Mouse (Mus musculus) ES-E14 (cell line): ENCODE data around the gene Isl2. TPM values are rescaled to one million over a fixed set of nuclear protein-coding genes. Genes with fewer than 3 reads are reported as not detected.

Experiments used
- DNase-seq: peaks from one replicate; pipeline ENCODE4 v3.0.0-alpha.2; 2013; ENCODE audit warnings: low read depth, low spot score
- H3K27ac ChIP-seq: 2 replicates; pipeline ENCODE4 v1.5.1; 2012; ENCODE audit warnings: low read depth, mild to moderate bottlenecking, low read length, moderate library complexity, mixed read lengths; ENCODE audit not compliant: poor library complexity, insufficient read depth, severe bottlenecking
- H3K36me3 ChIP-seq: 2 replicates; pipeline ENCODE4 v1.6.1; 2012; ENCODE audit warnings: mild to moderate bottlenecking, low read length, moderate library complexity, mixed read lengths; ENCODE audit not compliant: control insufficient read depth, poor library complexity, insufficient read depth, severe bottlenecking
- H3K4me1 ChIP-seq, 2 experiments: fragments of 150-350 bp in 1 of 2; sonication (generic) in 1 of 2; 2 replicates each; pipeline ENCODE4 v1.6.1; 2012; ENCODE audit warnings: low read length in 2 of 2, mild to moderate bottlenecking in 1 of 2, mixed read lengths in 1 of 2; ENCODE audit not compliant: control insufficient read depth in 2 of 2, insufficient read depth in 2 of 2, poor library complexity in 1 of 2
- H3K4me3 ChIP-seq, 2 experiments: fragments of 150-350 bp in 1 of 2; sonication (generic) in 1 of 2; 2 replicates each; pipeline ENCODE4 v1.5.1; 2012; ENCODE audit warnings: low read length in 2 of 2, low read depth in 1 of 2, mild to moderate bottlenecking in 1 of 2, mixed read lengths in 1 of 2; ENCODE audit not compliant: insufficient read depth in 1 of 2, poor library complexity in 1 of 2, severe bottlenecking in 1 of 2
- H3K9ac ChIP-seq: 2 replicates; pipeline ENCODE4 v1.6.1; 2012; ENCODE audit warnings: low read depth, mild to moderate bottlenecking, low read length, mixed read lengths; ENCODE audit not compliant: poor library complexity, insufficient read depth, severe bottlenecking
- H3K9me3 ChIP-seq: fragments of 150-350 bp; sonication (generic); 2 replicates; pipeline ENCODE4 v1.6.1; 2012; ENCODE audit warnings: low read depth, mild to moderate bottlenecking, low read length; ENCODE audit not compliant: control insufficient read depth, insufficient read depth
- CHD2 ChIP-seq: IDR thresholded peaks from 2 replicates; pipeline ENCODE4 v1.6.1; 2014; ENCODE audit warnings: mild to moderate bottlenecking, low read depth, low read length, inconsistent platforms
- HCFC1 ChIP-seq: IDR thresholded peaks from 2 replicates; pipeline ENCODE4 v1.6.1; 2012; ENCODE audit warnings: low read length, inconsistent platforms, borderline replicate concordance; ENCODE audit not compliant: insufficient read depth
- MAFK ChIP-seq: IDR thresholded peaks from 2 replicates; pipeline ENCODE4 v1.6.1; 2014; ENCODE audit warnings: mild to moderate bottlenecking, low read depth, low read length, inconsistent platforms; ENCODE audit not compliant: insufficient read depth
- ZC3H11A ChIP-seq: IDR thresholded peaks from 2 replicates; pipeline ENCODE4 v1.6.1; 2012; ENCODE audit warnings: low read depth, mild to moderate bottlenecking, inconsistent platforms, low read length, borderline replicate concordance
- ZNF384 ChIP-seq: IDR thresholded peaks from 2 replicates; pipeline ENCODE4 v1.6.1; 2012; ENCODE audit warnings: low read depth, low read length, inconsistent platforms
- in situ Hi-C, 2 experiments: fragments of 600-800 bp; cut with MboI; formaldehyde crosslinking; loops; one replicate each; pipeline ENCODE4 v1.15.1; 2025; ENCODE audit warnings: low sequenced_read_pairs in 2 of 2, inconsistent platforms in 1 of 2; ENCODE audit not compliant: unreplicated experiment in 2 of 2
- total RNA-seq: library from RNA; depleted of rRNA; stranded (reverse); fragments of 300-350 nt; gene quantifications from 2 replicates; pipeline ENCODE4 v1.2.3, GENCODE M21; 2012

Isl2 gene
- total RNA-seq, 1 experiment, result 0.45 TPM

DNA sequence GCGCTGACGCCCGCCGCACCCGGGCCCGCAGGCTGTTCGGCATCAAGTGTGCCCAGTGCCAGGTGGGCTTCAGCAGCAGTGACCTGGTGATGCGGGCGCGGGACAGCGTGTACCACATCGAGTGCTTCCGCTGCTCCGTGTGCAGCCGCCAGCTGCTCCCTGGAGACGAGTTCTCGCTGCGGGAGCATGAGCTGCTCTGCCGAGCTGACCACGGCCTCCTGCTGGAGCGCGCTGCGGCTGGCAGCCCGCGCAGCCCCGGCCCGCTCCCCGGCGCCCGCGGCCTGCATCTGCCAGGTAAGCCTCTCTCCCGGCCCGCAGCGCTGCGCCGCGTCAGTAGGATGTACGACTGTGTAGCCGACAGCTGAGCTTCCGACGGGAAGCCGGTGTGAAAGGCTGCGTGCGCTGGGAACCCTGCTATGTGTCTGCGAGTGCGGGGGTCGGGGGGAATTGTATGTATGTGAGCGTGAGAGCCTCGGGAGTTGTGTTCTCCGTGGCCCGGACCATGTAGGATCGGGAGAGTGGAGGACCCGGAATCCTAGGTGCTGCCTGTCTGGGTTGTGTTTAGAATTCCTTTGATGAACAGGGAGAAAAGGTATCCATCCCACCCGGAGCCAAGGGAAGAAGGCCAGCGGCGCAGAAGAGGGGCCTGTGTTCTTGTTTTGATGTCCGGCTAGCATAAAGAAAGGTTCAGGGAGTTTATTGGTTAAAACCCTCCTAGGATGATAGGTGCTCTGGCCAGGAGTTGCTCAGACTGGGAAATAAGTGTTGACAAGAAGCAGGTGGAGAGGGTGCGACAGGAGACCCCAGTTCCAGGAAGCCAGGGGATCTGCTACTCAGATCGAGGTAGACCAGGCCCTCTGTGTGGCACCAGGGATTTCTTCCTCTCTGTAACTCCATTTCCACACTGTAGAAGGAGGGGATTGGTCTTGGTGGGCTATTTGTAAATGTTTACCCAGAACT is 4.2 kb downstream of the Isl2 start:
- TF ChIP-seq HCFC1 (no peak), MAFK (no peak), ZNF384 (no peak)
- in situ Hi-C loops, result no loop called here
- Histone ChIP-seq H3K4me3 (peak overlapping the region in 1 of 2 experiments; percentile 55; a peak in 3 of 4 replicates), H3K4me1 (peaks cover 0 to 14% of the 10 kb centered on the region in 2 experiments; a peak in 1 of 4 replicates), H3K36me3 (no peaks in the 10 kb centered on the region), H3K9me3 (no peaks in the 10 kb centered on the region), H3K9ac (no peak overlapping the region; the same call in 1 of the 2 replicates), H3K27ac (no peak overlapping the region)
- no peak for DNase-seq

DNA sequence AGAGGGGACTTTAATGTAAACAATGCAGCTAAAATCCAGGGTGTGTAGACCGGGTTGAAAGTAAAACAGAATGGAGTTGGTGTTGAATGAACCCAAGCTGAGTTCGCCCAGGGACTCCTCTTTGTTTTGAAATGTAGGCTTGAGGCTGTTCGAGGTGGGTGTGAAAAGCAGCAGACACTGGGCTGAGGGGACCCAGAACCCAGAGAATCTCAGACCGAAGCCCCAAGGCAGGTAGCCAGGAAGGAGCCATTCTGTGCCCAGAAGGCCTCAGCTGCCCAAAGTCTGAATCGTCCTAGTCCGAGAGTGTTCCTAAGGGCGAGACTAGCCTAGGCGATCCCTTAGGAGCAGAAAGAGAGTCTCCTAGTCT is 4.8 kb downstream of the Isl2 start:
- H3K27ac ChIP-seq, result no peak overlapping the region
- H3K9ac ChIP-seq, result no peak overlapping the region
- H3K4me3 ChIP-seq, result no peak overlapping the region
- H3K4me1 ChIP-seq, result peaks cover 0 to 14% of the 10 kb centered on the region in 2 experiments; a peak in 1 of 4 replicates
- in situ Hi-C loops, result no loop called here
- DNase-seq, result no peak
- no peak for TF ChIP-seq CHD2
- no peak for TF ChIP-seq MAFK
- no peak for TF ChIP-seq ZNF384
- no peak for TF ChIP-seq HCFC1
- TF ChIP-seq ZC3H11A, result no peak
- no peaks in the 10 kb centered on the region for H3K36me3 ChIP-seq
- no peaks in the 10 kb centered on the region for H3K9me3 ChIP-seq

DNA sequence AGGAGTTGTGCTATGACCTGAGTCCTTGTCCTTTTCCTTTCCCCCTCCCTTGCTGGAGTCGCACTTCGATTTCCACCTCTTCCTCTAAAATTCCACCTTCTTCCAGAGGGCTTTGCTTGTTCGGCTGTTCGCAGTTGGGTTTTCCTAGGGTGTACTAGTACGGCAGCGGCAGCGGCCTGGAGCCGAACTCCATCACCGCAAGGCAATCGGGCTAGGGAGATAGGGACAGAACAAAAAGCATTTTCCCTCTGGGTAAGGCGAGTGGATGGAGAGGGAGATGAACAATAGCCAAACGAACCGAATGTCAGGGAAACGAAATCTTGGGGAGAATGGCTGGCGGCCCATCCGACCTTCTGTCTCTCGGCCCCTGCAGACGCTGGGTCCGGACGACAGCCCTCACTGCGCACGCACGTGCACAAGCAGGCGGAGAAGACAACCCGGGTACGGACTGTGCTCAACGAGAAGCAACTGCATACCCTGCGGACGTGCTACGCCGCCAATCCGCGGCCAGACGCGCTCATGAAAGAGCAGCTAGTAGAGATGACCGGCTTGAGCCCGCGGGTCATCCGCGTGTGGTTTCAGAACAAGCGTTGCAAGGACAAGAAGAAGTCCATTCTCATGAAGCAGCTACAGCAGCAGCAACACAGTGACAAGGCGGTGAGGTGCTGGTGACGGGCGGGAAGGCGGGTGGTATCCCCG is 5.4 kb downstream of the Isl2 start:
- DNase-seq, result no peak
- peaks cover 0 to 14% of the 10 kb centered on the region in 2 experiments; a peak in 1 of 4 replicates for H3K4me1 ChIP-seq
- TF ChIP-seq ZC3H11A (no peak), MAFK (no peak), HCFC1 (no peak), CHD2 (no peak), ZNF384 (no peak)
- H3K4me3 ChIP-seq, result no peak overlapping the region
- no peaks in the 10 kb centered on the region for H3K36me3 ChIP-seq
- H3K27ac ChIP-seq, result no peak overlapping the region
- no peaks in the 10 kb centered on the region for H3K9me3 ChIP-seq
- no peak overlapping the region for H3K9ac ChIP-seq
- in situ Hi-C loops, result no loop called here

DNA sequence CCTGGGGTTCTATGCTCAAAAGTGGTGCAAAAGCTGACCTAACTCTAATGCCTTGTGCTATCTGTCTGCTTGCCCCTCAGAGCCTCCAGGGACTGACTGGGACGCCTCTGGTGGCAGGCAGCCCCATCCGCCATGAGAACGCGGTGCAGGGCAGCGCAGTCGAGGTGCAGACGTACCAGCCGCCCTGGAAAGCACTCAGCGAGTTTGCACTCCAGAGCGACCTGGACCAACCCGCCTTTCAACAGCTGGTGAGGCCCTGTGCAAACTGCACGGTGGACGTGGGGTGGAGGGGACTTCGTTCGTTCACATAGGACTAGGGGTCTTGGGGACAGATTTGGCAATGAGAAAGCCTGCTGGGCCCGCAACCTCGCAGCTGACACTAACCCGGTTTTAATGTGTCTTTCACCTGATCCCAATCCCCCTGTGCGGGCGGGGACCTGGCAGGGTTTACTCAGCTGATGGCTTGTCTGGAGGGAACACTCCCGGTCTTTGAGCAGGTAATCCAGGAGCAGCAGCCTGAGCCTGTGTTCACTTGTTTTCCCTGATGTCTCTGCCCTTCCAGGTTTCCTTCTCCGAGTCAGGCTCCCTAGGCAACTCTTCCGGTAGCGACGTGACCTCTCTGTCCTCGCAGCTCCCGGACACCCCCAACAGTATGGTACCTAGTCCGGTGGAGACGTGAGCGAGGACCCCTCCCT is 6.5 kb downstream of the Isl2 start:
- no peak for DNase-seq
- peak overlapping the region; percentile 21 to 27; a peak in 2 of 4 replicates for H3K4me3 ChIP-seq
- H3K36me3 ChIP-seq, result no peaks in the 10 kb centered on the region
- TF ChIP-seq MAFK (no peak), ZC3H11A (no peak), ZNF384 (no peak), HCFC1 (no peak), CHD2 (no peak)
- no peak overlapping the region for H3K9ac ChIP-seq
- in situ Hi-C loops, result no loop called here
- no peak overlapping the region for H3K27ac ChIP-seq
- H3K4me1 ChIP-seq, result peaks cover 0 to 12% of the 10 kb centered on the region in 2 experiments; a peak in 1 of 4 replicates
- no peaks in the 10 kb centered on the region for H3K9me3 ChIP-seq
